Mouse (Mus musculus): ENCODE data around the gene Tlr3.

Gene Tlr3

GRCm38 (mm10) chr8:45410882-45411281 lies at the start of gene Tlr3:
Tlr3 (minus strand) TSS chr8:45411080.
- DNase-seq, result no peak

- no peak for DNase-seq
Observed at GRCm38 (mm10) chr8:45457874-45458273, 47.0 kb upstream of the Tlr3 start.

- DNase-seq, result peak; percentile 26
Observed at GRCm38 (mm10) chr8:45454426-45454825, 43.5 kb upstream of the Tlr3 start.

GRCm38 (mm10) chr8:45452115-45452514 lies 41.2 kb upstream of the Tlr3 start:
- DNase-seq, result no peak

GRCm38 (mm10) chr8:45448842-45449241 lies 38.0 kb upstream of the Tlr3 start:
- DNase-seq, result no peak

GRCm38 (mm10) chr8:45448257-45448656 lies 37.4 kb upstream of the Tlr3 start:
- no peak for DNase-seq

- no peak for DNase-seq
Observed at GRCm38 (mm10) chr8:45438899-45439535, 28.1 kb upstream of the Tlr3 start.

GRCm38 (mm10) chr8:45420151-45420550 lies 9.3 kb upstream of the Tlr3 start:
- no peak for DNase-seq

- no peak for DNase-seq
Observed at GRCm38 (mm10) chr8:45414965-45415364, 4.1 kb upstream of the Tlr3 start.

GRCm38 (mm10) chr8:45410146-45410880 lies 567 bp downstream of the Tlr3 start:
- DNase-seq, result peak; percentile 3

GRCm38 (mm10) chr8:45409702-45410101 lies 1.2 kb downstream of the Tlr3 start:
- DNase-seq, result no peak

- peak; percentile 3 for DNase-seq
Observed at GRCm38 (mm10) chr8:45383250-45383649, 27.6 kb downstream of the Tlr3 start.

GRCm38 (mm10) chr8:45381963-45382347 lies 28.9 kb downstream of the Tlr3 start, which contains the start of gene Fam149a:
Fam149a (minus strand) TSS chr8:45382291.
- no peak for DNase-seq

GRCm38 (mm10) chr8:45381075-45381962 lies 29.6 kb downstream of the Tlr3 start:
- no peak for DNase-seq

- no peak for DNase-seq
Observed at GRCm38 (mm10) chr8:45380598-45380997, 30.3 kb downstream of the Tlr3 start.

GRCm38 (mm10) chr8:45374071-45374470 lies 36.8 kb downstream of the Tlr3 start:
- no peak for DNase-seq

- no peak for DNase-seq
Observed at GRCm38 (mm10) chr8:45367154-45367553, 43.7 kb downstream of the Tlr3 start.

GRCm38 (mm10) chr8:45363220-45363619 lies 47.7 kb downstream of the Tlr3 start:
- no peak for DNase-seq

GRCm38 (mm10) chr8:45362323-45362722 lies 48.6 kb downstream of the Tlr3 start:
- no peak for DNase-seq

GRCm38 (mm10) chr8:45359091-45359605 lies 51.7 kb downstream of the Tlr3 start:
- DNase-seq, result no peak

- peak; percentile 45 for DNase-seq
Observed at GRCm38 (mm10) chr8:45358132-45358918, 52.6 kb downstream of the Tlr3 start.

- DNase-seq, result no peak
Observed at GRCm38 (mm10) chr8:45355809-45356208, 55.1 kb downstream of the Tlr3 start.
